Mouse (Mus musculus) CD8-positive naive resting alpha-beta T cell, adult 2 months (primary cell): ENCODE results near the gene Ttc34.

ENCODE experiments used
- DNase-seq, 2 experiments: peaks; one replicate each; pipeline ENCODE4 v3.0.0; 2022; ENCODE audit warnings: low read depth in 2 of 2, low spot score in 2 of 2

Gene Ttc34

GRCm38 (mm10) chr4:154895549-154895948 lies 58.3 kb downstream of the Ttc34 start:
- no peak for DNase-seq

GRCm38 (mm10) chr4:154897676-154898465 lies 60.6 kb downstream of the Ttc34 start:
- no peak for DNase-seq

- peak; percentile 36 to 63 for DNase-seq
These were observed 61.5 kb downstream of the Ttc34 start, which contains the start of gene Fam213b for GRCm38 (mm10) chr4:154898506-154899446. Fam213b (minus strand) TSS chr4:154899135.

GRCm38 (mm10) chr4:154902371-154902770 lies 65.1 kb downstream of the Ttc34 start:
- DNase-seq, result no peak

GRCm38 (mm10) chr4:154904185-154905071 lies 67.2 kb downstream of the Ttc34 start:
- DNase-seq, result peak; percentile 76 to 81

- peak; percentile 55 to 70 for DNase-seq
These were observed 70.6 kb downstream of the Ttc34 start for GRCm38 (mm10) chr4:154907833-154908232.

- no peak for DNase-seq
These were observed 71.2 kb downstream of the Ttc34 start for GRCm38 (mm10) chr4:154908490-154908889.

GRCm38 (mm10) chr4:154910606-154911522 lies 73.6 kb downstream of the Ttc34 start:
- DNase-seq, result no peak

GRCm38 (mm10) chr4:154911644-154912043 lies 74.4 kb downstream of the Ttc34 start:
- no peak for DNase-seq

GRCm38 (mm10) chr4:154913845-154914244 lies 76.6 kb downstream of the Ttc34 start:
- DNase-seq, result no peak

- no peak for DNase-seq
These were observed 77.0 kb downstream of the Ttc34 start for GRCm38 (mm10) chr4:154914252-154914651.

- no peak for DNase-seq
These were observed 77.4 kb downstream of the Ttc34 start for GRCm38 (mm10) chr4:154914707-154915106.

GRCm38 (mm10) chr4:154915286-154915685 lies 78.0 kb downstream of the Ttc34 start:
- DNase-seq, result no peak

- DNase-seq, result no peak
These were observed 79.4 kb downstream of the Ttc34 start for GRCm38 (mm10) chr4:154916662-154917061.
